Mouse (Mus musculus): Measurements from ENCODE around the gene Xlr4c. TPM values are rescaled to one million over a fixed set of nuclear protein-coding genes. Genes with fewer than 3 reads are reported as not detected.

The Xlr4c gene
- polyA plus RNA-seq, 1 experiment from 2014 or later = 0.49 TPM

Other genes with a start within 250 kb of the Xlr4c start
- 0.08 and 0.17 TPM in 2 replicates for gene Pnma5, start 206.0 kb downstream of the Xlr4c start, polyA plus RNA-seq (2015; fragmentation: Nextera tagmentation; extraction: Ambion mirVana)
- gene Pnma3, start 178.3 kb downstream of the Xlr4c start, polyA plus RNA-seq (2015; fragmentation: Nextera tagmentation; extraction: Ambion mirVana) = 4.2 and 5.0 TPM in 2 replicates
- gene Xlr4a, start 160.7 kb downstream of the Xlr4c start, polyA plus RNA-seq (2015; fragmentation: Nextera tagmentation; extraction: Ambion mirVana) = 0.68 and 0.74 TPM in 2 replicates
- gene Xlr3a, start 146.0 kb downstream of the Xlr4c start, polyA plus RNA-seq (2015; fragmentation: Nextera tagmentation; extraction: Ambion mirVana) = 4.3 and 5.7 TPM in 2 replicates
- gene Gm14685, start 126.1 kb downstream of the Xlr4c start, polyA plus RNA-seq (2015; fragmentation: Nextera tagmentation; extraction: Ambion mirVana) = 0.52 and 1.2 TPM in 2 replicates
- not detected in 2 replicates for gene Xlr5b, start 94.3 kb downstream of the Xlr4c start, polyA plus RNA-seq (2015; fragmentation: Nextera tagmentation; extraction: Ambion mirVana)
- 0.64 TPM in 1 of 2 replicates, not detected in the other for gene DXBay18, start 93.7 kb downstream of the Xlr4c start, polyA plus RNA-seq (2015; fragmentation: Nextera tagmentation; extraction: Ambion mirVana)
- gene Spin2d, start 66.1 kb downstream of the Xlr4c start, polyA plus RNA-seq (2015; fragmentation: Nextera tagmentation; extraction: Ambion mirVana) = not detected in 2 replicates
- gene Xlr3b, start 50.9 kb downstream of the Xlr4c start, polyA plus RNA-seq (2015; fragmentation: Nextera tagmentation; extraction: Ambion mirVana) = 15.5 and 18.1 TPM in 2 replicates
- 0.27 and 1.1 TPM in 2 replicates for gene Xlr4b, start 28.8 kb downstream of the Xlr4c start, polyA plus RNA-seq (2015; fragmentation: Nextera tagmentation; extraction: Ambion mirVana)
- 34.6 and 35.7 TPM in 2 replicates for gene F8a, start 14.8 kb downstream of the Xlr4c start, polyA plus RNA-seq (2015; fragmentation: Nextera tagmentation; extraction: Ambion mirVana)
- gene Xlr3c, start 22.3 kb upstream of the Xlr4c start, polyA plus RNA-seq (2015; fragmentation: Nextera tagmentation; extraction: Ambion mirVana) = 0.25 and 0.28 TPM in 2 replicates
- gene Xlr5a, start 49.8 kb upstream of the Xlr4c start, polyA plus RNA-seq (2015; fragmentation: Nextera tagmentation; extraction: Ambion mirVana) = 0.19 TPM in 1 of 2 replicates, not detected in the other
- gene Xlr5c, start 49.8 kb upstream of the Xlr4c start, polyA plus RNA-seq (2015; fragmentation: Nextera tagmentation; extraction: Ambion mirVana) = not detected in 2 replicates
- not detected in 2 replicates for gene Gm45015, start 93.7 kb upstream of the Xlr4c start, polyA plus RNA-seq (2015; fragmentation: Nextera tagmentation; extraction: Ambion mirVana)
- gene Zfp275, start 99.5 kb upstream of the Xlr4c start, polyA plus RNA-seq (2015; fragmentation: Nextera tagmentation; extraction: Ambion mirVana) = 10.4 and 10.8 TPM in 2 replicates
- not detected in 2 replicates for gene Gm18336, start 155.6 kb upstream of the Xlr4c start, polyA plus RNA-seq (2015; fragmentation: Nextera tagmentation; extraction: Ambion mirVana)
- gene Zfp92, start 168.0 kb upstream of the Xlr4c start, polyA plus RNA-seq (2015; fragmentation: Nextera tagmentation; extraction: Ambion mirVana) = 1.2 and 1.4 TPM in 2 replicates
- gene Trex2, start 192.2 kb upstream of the Xlr4c start, polyA plus RNA-seq (2015; fragmentation: Nextera tagmentation; extraction: Ambion mirVana) = not detected in 2 replicates
- gene Haus7, start 215.9 kb upstream of the Xlr4c start, polyA plus RNA-seq (2015; fragmentation: Nextera tagmentation; extraction: Ambion mirVana) = 65.6 and 71.9 TPM in 2 replicates
- gene Bgn, start 240.5 kb upstream of the Xlr4c start, polyA plus RNA-seq (2015; fragmentation: Nextera tagmentation; extraction: Ambion mirVana) = 24.3 and 25.8 TPM in 2 replicates